Mouse (Mus musculus): ENCODE results near the gene Prpf6. TPM values are rescaled to one million over a fixed set of nuclear protein-coding genes. Genes with fewer than 3 reads are reported as not detected.

The Prpf6 gene
- polyA plus RNA-seq, 1 experiment from 2014 or later, result 46.3 TPM

DNA sequence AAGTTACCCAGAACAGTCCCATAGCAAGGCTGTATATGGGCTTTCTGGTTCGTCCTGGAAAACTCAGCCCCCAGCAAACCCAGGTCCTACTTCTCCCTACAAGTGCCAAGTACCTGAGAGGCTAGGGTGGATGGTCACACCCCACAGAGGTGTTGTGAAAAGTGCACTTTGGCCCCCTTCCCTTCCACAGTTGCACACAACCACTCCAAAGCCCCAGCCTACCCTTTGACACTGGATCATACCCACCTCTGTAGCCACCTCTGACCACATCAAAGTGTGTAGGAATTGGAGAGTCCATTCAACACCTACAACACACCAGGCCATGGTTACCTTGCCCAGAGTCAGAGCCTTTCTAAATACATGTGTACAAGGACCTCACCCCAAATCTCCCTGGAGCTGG lies 8.7 kb upstream of the Prpf6 start:
- Histone ChIP-seq H3K9me3 (replicated peaks; ENCODE audit: low read length) (no peaks in the 10 kb centered on the region), H3K36me3 (ENCODE audit: insufficient read depth, low read length) (peaks cover 31% of the 10 kb centered on the region), H3K27ac (no peak overlapping the region), H3K4me2 (ENCODE audit: low read length) (no peak overlapping the region), H3K9ac (ENCODE audit: low read depth, low read length) (no peak overlapping the region), H3K4me3 (replicated peaks; ENCODE audit: low read depth, low read length) (no peak overlapping the region), H3K4me1 (replicated peaks; ENCODE audit: insufficient read depth, low read length) (peaks cover 20% of the 10 kb centered on the region), H3K27me3 (ENCODE audit: insufficient read depth, low read length) (no peaks in the 10 kb centered on the region)
- no peak for DNase-seq (ENCODE audit: low spot score)
- TF ChIP-seq CTCF (IDR thresholded peaks at IDR 0.05; ENCODE audit: low read depth), result no peak
- 88% methylated on average over 1 of the region's 1 CpGs for WGBS
- no peak for ATAC-seq (replicated peaks; ENCODE audit: low FRiP score, low read depth)

DNA sequence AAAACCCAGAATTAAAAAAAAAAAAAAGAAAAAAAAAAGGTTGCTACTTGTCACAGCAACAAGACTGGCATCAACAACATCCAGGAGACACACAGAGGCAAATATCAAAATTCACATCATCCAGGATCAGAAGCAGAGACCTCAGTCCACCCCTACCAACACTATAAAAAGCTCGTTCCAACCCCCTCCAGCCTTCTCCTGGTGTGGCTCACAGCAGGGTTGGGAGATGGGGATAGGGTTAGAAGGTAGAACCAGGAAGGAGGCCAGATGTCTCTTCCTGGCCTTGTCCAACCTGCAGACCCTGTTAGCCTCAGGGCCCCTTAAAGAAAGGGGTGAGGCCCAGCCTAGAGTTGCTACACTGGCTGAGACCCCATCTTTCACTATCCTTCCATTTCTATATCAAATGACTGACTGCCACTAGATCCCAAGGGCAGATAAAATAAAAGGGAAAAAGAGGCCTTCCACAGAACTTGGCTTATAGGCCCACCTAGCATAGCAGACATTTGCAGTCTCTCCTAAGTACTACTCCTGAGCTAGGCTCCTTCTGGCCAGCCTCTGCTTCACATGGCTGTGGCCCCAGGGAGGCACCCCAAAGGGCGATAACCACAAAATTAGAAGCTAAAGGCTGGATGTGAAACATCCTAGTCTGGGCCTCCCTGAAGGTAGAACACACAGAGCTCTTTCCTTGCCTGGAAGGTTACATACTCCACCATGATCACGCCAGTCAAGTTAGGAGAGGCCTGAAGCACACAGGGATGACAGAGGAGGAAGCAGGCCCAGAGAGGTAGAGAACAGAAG lies 8.0 kb upstream of the Prpf6 start:
- Histone ChIP-seq H3K9ac (ENCODE audit: low read depth, low read length) (no peak overlapping the region), H3K36me3 (ENCODE audit: insufficient read depth, low read length) (peaks cover 32% of the 10 kb centered on the region), H3K9me3 (replicated peaks; ENCODE audit: low read length) (no peaks in the 10 kb centered on the region), H3K4me3 (replicated peaks; ENCODE audit: low read depth, low read length) (no peak overlapping the region), H3K27me3 (ENCODE audit: insufficient read depth, low read length) (no peaks in the 10 kb centered on the region), H3K27ac (no peak overlapping the region), H3K4me1 (replicated peaks; ENCODE audit: insufficient read depth, low read length) (peaks cover 18% of the 10 kb centered on the region), H3K4me2 (ENCODE audit: low read length) (no peak overlapping the region)
- DNase-seq (ENCODE audit: low spot score) (no peak), ATAC-seq (replicated peaks; ENCODE audit: low FRiP score, low read depth) (no peak)
- TF ChIP-seq CTCF (IDR thresholded peaks at IDR 0.05; ENCODE audit: low read depth), result no peak
- WGBS, result 87% methylated on average over 3 of the region's 3 CpGs

DNA sequence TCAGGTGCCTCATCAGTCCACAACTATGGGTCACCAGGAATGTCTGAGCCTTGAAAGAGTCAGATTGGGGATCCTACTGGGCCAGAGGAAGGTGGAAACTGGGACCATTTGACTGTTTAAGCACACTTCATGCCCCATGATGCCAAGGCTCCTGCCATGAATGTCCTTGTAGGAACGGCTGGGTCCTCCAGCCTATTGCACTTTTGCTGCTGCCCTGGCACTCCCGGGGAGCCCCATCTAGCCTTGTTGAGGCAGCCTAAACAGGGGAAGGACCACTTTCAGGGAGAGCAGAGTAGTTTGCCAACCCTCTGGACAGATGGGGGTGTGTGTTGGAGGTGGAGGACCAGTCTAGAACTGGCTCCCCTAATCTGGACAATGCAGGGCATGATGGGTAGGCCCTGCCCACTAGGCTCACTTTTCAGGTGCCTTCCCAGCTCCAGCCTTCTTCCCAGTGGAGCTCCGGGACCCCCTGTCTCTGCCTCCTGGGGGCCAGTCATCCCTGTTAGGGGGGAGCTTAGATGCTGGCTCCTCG lies 7.2 kb upstream of the Prpf6 start, which contains the start of gene Uckl1:
Gene Uckl1 (minus strand): TSS at position 482 of the 532 bp plus-strand sequence.
- Histone ChIP-seq H3K27me3 (ENCODE audit: insufficient read depth, low read length) (no peaks in the 10 kb centered on the region), H3K36me3 (ENCODE audit: insufficient read depth, low read length) (peaks cover 40% of the 10 kb centered on the region), H3K4me2 (ENCODE audit: low read length) (no peak within 1 kb of the TSS), H3K4me1 (replicated peaks; ENCODE audit: insufficient read depth, low read length) (peaks cover 14% of the 10 kb centered on the region), H3K4me3 (replicated peaks; ENCODE audit: low read depth, low read length) (no peak within 1 kb of the TSS), H3K27ac (no peak within 1 kb of the TSS), H3K9ac (ENCODE audit: low read depth, low read length) (no peak within 1 kb of the TSS), H3K9me3 (replicated peaks; ENCODE audit: low read length) (no peaks in the 10 kb centered on the region)
- DNase-seq (ENCODE audit: low spot score) (no peak), ATAC-seq (replicated peaks; ENCODE audit: low FRiP score, low read depth) (no peak)
- TF ChIP-seq CTCF (IDR thresholded peaks at IDR 0.05; ENCODE audit: low read depth), result no peak
- WGBS, result 90% methylated on average over 4 of the region's 4 CpGs

DNA sequence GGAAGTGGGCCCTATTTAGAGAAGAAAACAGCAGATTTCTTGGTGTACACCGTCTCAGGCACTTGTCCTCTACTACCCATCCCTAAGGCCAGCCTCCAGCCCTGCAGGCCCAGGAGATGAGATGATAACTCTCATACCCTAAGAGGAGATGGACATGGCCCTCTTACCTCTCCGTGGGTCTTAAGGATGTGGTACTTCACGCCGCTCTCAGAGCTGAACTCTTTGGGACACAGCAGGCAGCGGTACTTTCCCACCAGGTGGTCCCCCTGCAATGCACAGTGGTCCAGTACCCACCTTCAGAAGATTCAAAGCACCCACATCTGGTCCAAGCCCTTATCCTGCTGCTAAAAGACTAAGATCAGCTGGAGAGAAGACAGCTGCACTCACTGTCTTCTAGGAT lies 6.2 kb upstream of the Prpf6 start:
- Histone ChIP-seq H3K9me3 (replicated peaks; ENCODE audit: low read length) (no peaks in the 10 kb centered on the region), H3K4me2 (ENCODE audit: low read length) (no peak overlapping the region), H3K4me1 (replicated peaks; ENCODE audit: insufficient read depth, low read length) (peaks cover 6% of the 10 kb centered on the region; the same call in 1 of the 2 replicates), H3K27ac (no peak overlapping the region), H3K4me3 (replicated peaks; ENCODE audit: low read depth, low read length) (no peak overlapping the region), H3K36me3 (ENCODE audit: insufficient read depth, low read length) (peaks cover 47% of the 10 kb centered on the region), H3K27me3 (ENCODE audit: insufficient read depth, low read length) (no peaks in the 10 kb centered on the region), H3K9ac (ENCODE audit: low read depth, low read length) (no peak overlapping the region)
- no peak for TF ChIP-seq CTCF (IDR thresholded peaks at IDR 0.05; ENCODE audit: low read depth)
- ATAC-seq (replicated peaks; ENCODE audit: low FRiP score, low read depth), result no peak
- no peak for DNase-seq (ENCODE audit: low spot score)
- 94% methylated on average over 5 of the region's 5 CpGs for WGBS

DNA sequence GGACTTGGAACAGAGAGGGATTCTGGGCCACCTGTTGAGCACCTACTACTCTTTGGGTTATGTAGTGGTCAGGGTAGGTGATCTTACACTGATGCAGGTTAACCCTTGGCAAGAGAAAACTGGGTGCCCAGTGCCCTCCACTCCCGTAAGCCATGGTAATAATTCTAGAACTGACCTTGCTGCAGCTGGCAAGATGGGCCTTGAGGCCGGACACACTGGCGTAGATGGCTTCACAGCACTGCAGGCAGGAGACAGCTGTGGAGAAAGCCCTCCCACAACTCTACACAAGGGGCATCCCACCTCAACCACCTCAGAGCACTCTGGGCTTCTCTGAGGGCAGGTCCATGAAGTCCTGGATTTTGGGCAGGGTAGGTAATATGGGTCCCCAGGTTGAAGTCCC lies 5.5 kb upstream of the Prpf6 start:
- Histone ChIP-seq H3K9me3 (replicated peaks; ENCODE audit: low read length) (no peaks in the 10 kb centered on the region), H3K27ac (no peak overlapping the region), H3K9ac (ENCODE audit: low read depth, low read length) (no peak overlapping the region), H3K36me3 (ENCODE audit: insufficient read depth, low read length) (peaks cover 47% of the 10 kb centered on the region), H3K27me3 (ENCODE audit: insufficient read depth, low read length) (no peaks in the 10 kb centered on the region), H3K4me3 (replicated peaks; ENCODE audit: low read depth, low read length) (no peak overlapping the region), H3K4me2 (ENCODE audit: low read length) (no peak overlapping the region), H3K4me1 (replicated peaks; ENCODE audit: insufficient read depth, low read length) (peaks cover 6% of the 10 kb centered on the region; the same call in 1 of the 2 replicates)
- 100% methylated on average over 3 of the region's 3 CpGs for WGBS
- DNase-seq (ENCODE audit: low spot score) (no peak), ATAC-seq (replicated peaks; ENCODE audit: low FRiP score, low read depth) (no peak)
- no peak for TF ChIP-seq CTCF (IDR thresholded peaks at IDR 0.05; ENCODE audit: low read depth)

DNA sequence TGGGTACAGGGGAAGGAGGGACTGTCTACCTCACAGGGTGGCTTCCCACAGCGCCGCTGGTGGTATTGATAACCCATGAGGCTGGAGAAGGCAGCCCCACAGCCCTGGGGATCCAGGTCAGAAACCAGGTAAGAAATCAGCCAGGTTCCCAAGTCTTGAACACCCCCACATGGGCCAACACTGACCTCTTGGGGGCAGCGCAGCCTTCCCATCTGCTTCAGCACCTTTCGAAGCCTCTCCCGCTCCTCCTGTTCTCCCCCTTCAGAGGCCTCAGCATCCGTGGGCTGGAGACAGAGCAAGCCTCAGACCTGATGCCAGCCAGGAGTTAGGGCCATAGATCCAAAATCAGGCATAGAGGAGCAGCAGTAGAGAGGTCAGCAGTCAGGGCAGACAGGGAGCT lies 3.9 kb upstream of the Prpf6 start:
- H3K9ac ChIP-seq (ENCODE audit: low read depth, low read length), result no peak overlapping the region
- 0 out of 2 replicates have a peak, but pooled peaks have one; percentile 30 for TF ChIP-seq CTCF (IDR thresholded peaks at IDR 0.05; ENCODE audit: low read depth)
- H3K9me3 ChIP-seq (replicated peaks; ENCODE audit: low read length), result no peaks in the 10 kb centered on the region
- DNase-seq (ENCODE audit: low spot score) (no peak), ATAC-seq (replicated peaks; ENCODE audit: low FRiP score, low read depth) (no peak)
- no peaks in the 10 kb centered on the region for H3K27me3 ChIP-seq (ENCODE audit: insufficient read depth, low read length)
- no peak overlapping the region for H3K4me3 ChIP-seq (replicated peaks; ENCODE audit: low read depth, low read length)
- WGBS, result 74% methylated on average over 6 of the region's 6 CpGs
- H3K4me2 ChIP-seq (ENCODE audit: low read length), result no peak overlapping the region
- H3K27ac ChIP-seq, result no peak overlapping the region
- peaks cover 9% of the 10 kb centered on the region; the same call in 1 of the 2 replicates for H3K4me1 ChIP-seq (replicated peaks; ENCODE audit: insufficient read depth, low read length)
- H3K36me3 ChIP-seq (ENCODE audit: insufficient read depth, low read length), result peaks cover 47% of the 10 kb centered on the region

All from kidney, postnatal 0 days (tissue).